Comparison of ENCODE assay signal across 22 mouse cellular contexts in genomic region chr15:85463027-85463790, GRCm38 (mm10). TPM values are rescaled to one million over a fixed set of nuclear protein-coding genes. Genes with fewer than 3 reads are reported as not detected.
DNase-seq lines count a peak whose midpoint lies in the region; ATAC-seq lines count a peak whose summit lies in the region.
"Had no signal": no experiment of that assay in that cellular context is flagged by ENCODE, and none has a peak within 500 bp of the region (broad histone marks: within the 10 kb centered on the region; RNA-seq: fewer than 3 reads in every experiment).

No protein-coding gene starts in this region.

- H3K27ac ChIP-seq in heart, embryonic 10.5 days, result no peak overlapping the region
- H3K27ac ChIP-seq in forebrain, embryonic 16.5 days (ENCODE audit: low read length), result peak overlapping the region; percentile 35
- H3K27ac ChIP-seq in neural tube, embryonic 13.5 days (replicated peaks), result peak overlapping the region; percentile 89
- H3K27ac ChIP-seq: macrophage had no signal

- H3K4me3 ChIP-seq in heart, embryonic 10.5 days, result no peak overlapping the region
- H3K4me3 ChIP-seq in forebrain, embryonic 16.5 days (replicated peaks; ENCODE audit: low read length), result no peak overlapping the region
- H3K4me3 ChIP-seq in neural tube, embryonic 13.5 days, result no peak overlapping the region

- H3K4me1 ChIP-seq in heart, embryonic 10.5 days, result peaks cover 33% of the 10 kb centered on the region
- peaks cover 78% of the 10 kb centered on the region for H3K4me1 ChIP-seq in forebrain, embryonic 16.5 days (replicated peaks; ENCODE audit: control insufficient read depth, insufficient read depth, low read length)
- peaks cover 90% of the 10 kb centered on the region for H3K4me1 ChIP-seq in neural tube, embryonic 13.5 days (replicated peaks)

- DNase-seq in heart, adult 11 months, result peak; percentile 68
- no peak for DNase-seq in heart, embryonic 10.5 days (ENCODE audit: low spot score)
- DNase-seq in mesoderm, embryonic 11.5 days (ENCODE audit: low read depth, low spot score), result peak; percentile 39
- no peak for DNase-seq in cerebellum, postnatal 36 days
- DNase-seq in left cerebral cortex, postnatal 10 days (ENCODE audit: extremely low spot score in 1 of 2, low spot score in 2 of 2), result no peak
- DNase-seq: adrenal gland, adult 8-10 months; cerebellum, adult 9-11 months; liver, postnatal 0 days had no signal

- no peak for ATAC-seq in forebrain, embryonic 16.5 days
- ATAC-seq in neural tube, embryonic 13.5 days (ENCODE audit: low read depth), result no peak
- no peak for ATAC-seq in CD4-positive, CD25-positive, alpha-beta regulatory T cell, adult 4 months
- ATAC-seq: inflammation-experienced regulatory T-cells, adult 6 months; liver, postnatal 0 days had no signal

- no peak overlapping the region for H3K9ac ChIP-seq in forebrain, embryonic 16.5 days (replicated peaks; ENCODE audit: low read depth, low read length)
- H3K9ac ChIP-seq in neural tube, embryonic 13.5 days, result peak overlapping the region; percentile 9; the same call in 1 of the 2 replicates
- H3K9ac ChIP-seq: liver, postnatal 0 days had no signal

- no peaks in the 10 kb centered on the region for H3K9me3 ChIP-seq in heart, embryonic 10.5 days
- no peaks in the 10 kb centered on the region for H3K9me3 ChIP-seq in forebrain, embryonic 16.5 days (ENCODE audit: control insufficient read depth, low read length)
- H3K9me3 ChIP-seq in neural tube, embryonic 13.5 days, result no peaks in the 10 kb centered on the region

- H3K36me3 ChIP-seq in heart, embryonic 10.5 days, result peaks cover 62% of the 10 kb centered on the region
- H3K36me3 ChIP-seq in forebrain, embryonic 16.5 days (ENCODE audit: control insufficient read depth, insufficient read depth), result peaks cover 9% of the 10 kb centered on the region
- H3K36me3 ChIP-seq in neural tube, embryonic 13.5 days, result peaks cover 29% of the 10 kb centered on the region

- 84% methylated on average over 13 of the region's 13 CpGs for WGBS in heart, embryonic 10.5 days
- 15% methylated on average over 13 of the region's 13 CpGs for WGBS in forebrain, embryonic 16.5 days
- 21% methylated on average over 13 of the region's 13 CpGs for WGBS in neural tube, embryonic 13.5 days

- intact Hi-C loops in left cerebral cortex, postnatal 10 days (cut with DNase I), result no loop called here

- H3K4me2 ChIP-seq in forebrain, embryonic 16.5 days (ENCODE audit: low read length), result no peak overlapping the region
- peak overlapping the region; percentile 0; the same call in 1 of the 2 replicates for H3K4me2 ChIP-seq in neural tube, embryonic 13.5 days

- H3K27me3 ChIP-seq in heart, embryonic 10.5 days (ENCODE audit: insufficient read depth, poor library complexity, severe bottlenecking), result peaks cover 8% of the 10 kb centered on the region
- H3K27me3 ChIP-seq in forebrain, embryonic 16.5 days (replicated peaks; ENCODE audit: control insufficient read depth, insufficient read depth, low read length), result no peaks in the 10 kb centered on the region
- H3K27me3 ChIP-seq in neural tube, embryonic 13.5 days, result no peaks in the 10 kb centered on the region

RNA-seq across cellular contexts. Expression of gene 7530416G11Rik, which starts 39.8 kb away (rescaled TPM):
- not detected in 2 replicates for polyA plus RNA-seq in heart, embryonic 10.5 days (2016; fragmentation: Nextera tagmentation; extraction: Ambion mirVana)
- polyA plus RNA-seq in forebrain, embryonic 16.5 days (2015; fragmentation: Nextera tagmentation; extraction: Ambion mirVana), result not detected in 2 replicates
- not detected in 2 replicates for polyA plus RNA-seq in neural tube, embryonic 13.5 days (2015; fragmentation: Nextera tagmentation; extraction: Ambion mirVana)
- not detected for total RNA-seq in left cerebral cortex, postnatal 10 days (2021)
- not detected for polyA plus RNA-seq in CD4-positive, CD25-positive, alpha-beta regulatory T cell, adult 4 months (2017; shearing (Covaris generic))
- total RNA-seq: adrenal gland, adult 8-10 months; left cerebral cortex, adult 18-20 months had no signal
- polyA plus RNA-seq: embryonic facial prominence, embryonic 14.5 days; frontal cortex, adult 2 months; gonadal fat pad, adult 2 months; heart, embryonic 16.5 days; inflammation-experienced regulatory T-cells, adult 6 months; kidney, embryonic 16.5 days; limb, embryonic 14.5 days; liver, postnatal 0 days; macrophage; spleen, adult 2 months; urinary bladder, adult 2 months had no signal

Comparison
In these comparisons a context has a peak if more than half of its experiments do, and no peak if none do; other contexts are left out.
1. DNase-seq: peak in heart, adult 11 months (single experiment) and mesoderm, embryonic 11.5 days (single experiment); none in heart, embryonic 10.5 days (single experiment), cerebellum, postnatal 36 days (0 of 2) and left cerebral cortex, postnatal 10 days (0 of 2).